Mouse (Mus musculus) urinary bladder, adult 18-20 months (tissue): ENCODE measurements at regions not wholly inside any gene's neighbourhood (a gene's known extent, or its start where the extent isn't known, plus 50 kb on each side); places are given as distances from the start of the nearest gene placed in this dataset.

Experiments
- DNase-seq, 2 experiments: peaks; one replicate each; pipeline ENCODE4 v3.0.0; 2022; ENCODE audit warnings: low spot score in 2 of 2, mixed read lengths in 2 of 2

DNA sequence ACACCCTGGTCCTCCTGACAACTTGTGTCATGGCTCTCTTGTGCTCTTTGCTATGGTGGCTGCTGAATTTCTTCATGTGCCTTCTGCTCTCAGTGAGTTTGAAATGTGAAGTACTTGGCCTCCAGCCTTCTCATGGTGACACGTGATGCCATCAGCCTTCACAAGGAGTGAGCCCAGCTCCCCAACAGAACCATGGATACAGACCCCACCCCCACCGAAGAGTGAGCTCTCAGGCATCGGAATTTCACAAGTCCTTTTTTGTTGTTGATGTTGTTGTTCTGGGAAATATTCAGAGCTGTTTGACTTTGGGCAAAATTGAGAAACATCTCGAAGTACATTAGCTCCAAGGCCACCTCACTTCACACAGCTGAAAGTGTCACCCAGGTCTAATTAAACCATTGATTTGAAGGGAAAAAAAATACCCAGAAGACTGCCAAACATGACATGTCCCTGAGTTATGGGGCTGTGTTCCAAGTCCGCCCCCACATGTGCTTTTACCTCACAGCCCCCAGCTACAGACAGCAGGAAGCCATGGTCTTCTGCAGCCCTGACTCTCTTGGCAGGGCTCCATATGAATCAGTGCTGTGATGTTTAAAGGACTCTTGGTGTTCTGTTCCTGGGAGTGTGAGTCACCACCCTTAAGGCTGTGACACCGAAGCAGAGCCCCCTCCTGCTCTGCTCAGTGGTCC is 205.2 kb upstream of the A230072I06Rik start:
- DNase-seq: no peak

- DNase-seq: no peak
Observed at GRCm38 (mm10) chr8:12075943-12076342, 202.7 kb upstream of the A230072I06Rik start.

DNA sequence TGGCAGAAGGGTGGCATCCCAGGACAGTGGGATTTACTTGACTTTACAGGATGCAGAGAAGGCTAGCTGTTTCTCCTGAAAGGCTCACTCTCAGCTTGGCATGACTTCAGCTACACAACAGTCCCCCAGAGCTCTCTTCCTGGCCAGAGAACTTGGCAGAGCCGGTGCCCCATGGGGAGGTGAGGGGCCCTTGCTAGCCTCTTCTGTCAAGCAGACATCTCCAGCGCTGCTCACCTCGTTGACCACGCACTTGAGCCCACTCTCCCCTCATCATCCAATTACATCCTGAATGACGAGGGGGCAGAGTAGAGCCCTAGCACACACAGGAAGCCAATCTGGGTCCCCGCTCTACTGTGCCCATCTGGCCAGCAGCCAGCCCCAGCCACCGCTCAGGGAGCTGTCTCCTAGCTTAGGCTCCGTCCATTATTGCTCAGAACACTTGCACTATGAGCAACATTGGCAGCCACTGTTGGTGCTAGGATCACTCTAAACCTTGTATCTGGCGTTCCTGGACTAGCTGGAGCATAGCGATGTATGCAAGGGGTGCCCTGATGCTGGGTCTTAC is 201.7 kb upstream of the A230072I06Rik start:
- no peak for DNase-seq

DNA sequence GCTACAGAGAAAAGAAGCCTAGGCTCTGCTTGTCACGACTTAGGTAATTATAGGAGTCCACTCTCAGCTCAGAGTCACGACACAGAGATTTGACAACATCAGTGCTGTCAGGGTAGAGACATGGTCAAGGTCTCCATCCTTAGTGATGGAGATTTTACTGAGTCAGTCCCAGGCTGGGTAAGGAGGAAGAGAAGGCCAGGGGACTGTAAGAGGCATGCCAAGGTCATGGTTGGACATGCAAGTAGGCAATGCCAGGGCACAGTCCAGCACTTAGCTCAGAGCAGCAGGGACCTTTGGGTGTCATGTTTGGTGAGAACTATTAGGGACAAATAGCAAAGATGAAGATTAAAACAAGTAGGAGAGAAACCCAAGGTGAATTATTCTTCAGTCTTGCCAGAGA is 200.7 kb upstream of the A230072I06Rik start:
- no peak for DNase-seq

DNA sequence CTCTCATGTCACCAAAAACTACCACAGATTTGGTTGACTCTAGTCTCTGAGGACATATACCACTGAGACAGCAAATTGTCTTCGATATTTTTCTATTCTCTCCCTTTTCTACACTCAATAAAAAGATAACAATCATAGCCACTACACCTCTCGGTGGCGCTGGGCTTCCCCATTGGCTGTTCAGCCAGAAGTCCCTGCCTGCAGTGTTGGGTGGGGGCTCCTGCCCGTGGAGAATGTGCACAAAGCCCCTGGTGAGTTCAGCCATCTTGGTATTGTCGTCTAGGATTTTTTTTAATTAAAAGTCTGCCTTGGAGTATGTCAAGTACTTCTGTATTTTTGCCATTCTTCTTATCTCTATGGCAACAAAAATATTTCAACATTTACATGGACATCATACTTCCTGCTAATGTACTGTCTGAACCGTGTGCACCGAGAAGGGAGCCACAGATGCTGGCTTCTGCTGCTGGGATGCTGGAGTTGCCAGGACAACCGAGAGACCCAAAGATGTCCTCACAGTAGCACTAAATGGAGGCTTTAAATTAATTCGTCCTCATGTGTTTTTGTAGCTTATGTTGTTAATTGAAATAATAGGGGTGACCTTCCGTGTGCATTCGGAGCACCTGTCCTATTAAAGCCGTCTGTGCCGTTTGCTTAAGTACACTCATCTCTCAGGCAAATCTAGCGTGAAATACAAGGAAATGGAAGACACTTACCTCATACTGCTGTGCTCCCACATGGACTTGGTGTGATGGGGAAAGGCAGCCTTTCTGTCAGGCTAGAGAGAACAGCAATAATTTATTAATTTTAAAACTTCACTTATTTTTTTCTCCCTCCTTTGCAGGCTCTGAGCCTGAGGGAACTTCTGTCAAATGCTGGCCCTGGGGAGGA is 199.7 kb upstream of the A230072I06Rik start:
- DNase-seq: no peak

GRCm38 (mm10) chr8:12081536-12081935 is 197.1 kb upstream of the A230072I06Rik start:
- no peak for DNase-seq

GRCm38 (mm10) chr8:12087192-12087800 is 191.3 kb upstream of the A230072I06Rik start:
- no peak for DNase-seq

GRCm38 (mm10) chr8:12100145-12100544 is 178.5 kb upstream of the A230072I06Rik start:
- DNase-seq: peak; percentile 2 to 5

DNA sequence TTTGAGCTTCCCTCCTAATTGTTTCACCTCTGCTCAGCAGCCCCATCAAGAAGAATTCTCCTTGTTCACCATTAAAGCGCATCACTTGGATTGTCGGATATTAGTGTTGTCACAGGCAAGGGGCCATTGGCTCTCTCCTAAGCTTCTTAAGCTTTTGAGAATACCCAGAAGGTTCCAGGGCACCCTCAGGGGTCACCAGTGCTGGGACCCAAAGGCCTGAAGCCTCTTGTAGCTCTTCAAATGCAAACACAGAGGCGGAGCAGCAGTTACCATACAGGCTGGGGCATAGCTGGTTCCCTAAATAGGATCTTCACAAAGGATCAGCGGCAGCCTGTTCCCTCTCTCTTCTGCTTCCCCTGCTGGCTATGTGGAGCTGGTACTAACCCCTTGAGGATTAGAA is 175.3 kb upstream of the A230072I06Rik start:
- no peak for DNase-seq

DNA sequence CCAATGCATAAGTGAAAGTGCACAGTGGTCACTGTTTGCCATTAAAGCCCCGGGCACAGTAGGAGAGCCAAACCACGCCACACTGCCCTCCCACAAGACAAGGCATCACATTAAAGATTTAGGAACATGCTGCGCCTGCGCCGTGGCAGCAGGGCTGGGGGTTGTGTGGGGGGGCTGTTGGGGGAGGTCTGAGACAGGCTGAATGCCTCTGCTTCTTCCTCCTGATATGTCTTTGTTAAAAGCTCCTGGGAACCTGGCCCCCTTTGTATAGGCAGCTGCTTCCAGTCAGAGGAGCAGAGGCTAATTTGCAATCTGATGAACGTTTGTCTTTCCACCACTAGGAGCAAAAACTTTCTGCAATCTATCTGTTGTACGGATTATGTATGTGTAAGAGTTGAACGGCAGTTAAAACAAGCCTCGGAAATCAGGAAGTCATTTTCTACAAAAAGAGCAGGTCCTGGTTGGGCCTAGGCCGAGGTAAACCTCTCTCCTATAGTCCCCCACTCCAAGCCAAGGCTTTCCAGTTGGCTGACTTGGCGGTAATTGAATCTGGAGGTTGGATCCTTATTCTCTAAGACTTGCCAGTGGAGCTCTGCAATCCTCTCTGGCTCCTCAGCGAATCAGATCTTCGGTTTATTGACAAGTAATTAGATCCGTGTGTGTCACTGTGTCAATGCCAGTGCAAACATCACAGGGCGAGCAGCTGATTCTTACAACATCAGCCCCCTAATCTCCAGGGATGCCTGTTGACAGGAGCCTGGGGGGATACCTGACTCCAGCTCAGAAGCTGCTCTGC is 173.3 kb upstream of the A230072I06Rik start:
- no peak for DNase-seq

GRCm38 (mm10) chr8:12108578-12108977 is 170.0 kb upstream of the A230072I06Rik start:
- no peak for DNase-seq

DNA sequence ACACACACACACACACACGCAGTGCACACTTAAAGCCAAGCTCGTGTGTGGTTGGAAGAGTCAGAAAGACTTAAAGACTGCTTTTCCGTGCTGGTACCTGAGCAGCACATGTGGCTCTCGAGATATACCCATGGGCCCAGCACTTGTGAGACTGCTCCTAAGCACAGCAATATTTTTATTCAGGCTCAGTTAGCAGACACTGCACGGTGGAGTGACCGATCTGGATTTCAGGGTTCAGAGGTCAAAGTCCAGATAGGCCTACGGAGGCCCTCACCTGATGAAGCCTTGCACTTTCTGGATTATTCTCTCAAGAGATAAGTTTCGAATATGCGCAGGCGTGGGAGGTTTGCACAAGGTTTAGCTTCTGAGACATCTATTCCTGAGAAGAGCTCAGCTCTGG is 167.0 kb upstream of the A230072I06Rik start:
- no peak for DNase-seq

- DNase-seq: no peak
Observed at GRCm38 (mm10) chr8:12113023-12113422, 165.6 kb upstream of the A230072I06Rik start.

DNA sequence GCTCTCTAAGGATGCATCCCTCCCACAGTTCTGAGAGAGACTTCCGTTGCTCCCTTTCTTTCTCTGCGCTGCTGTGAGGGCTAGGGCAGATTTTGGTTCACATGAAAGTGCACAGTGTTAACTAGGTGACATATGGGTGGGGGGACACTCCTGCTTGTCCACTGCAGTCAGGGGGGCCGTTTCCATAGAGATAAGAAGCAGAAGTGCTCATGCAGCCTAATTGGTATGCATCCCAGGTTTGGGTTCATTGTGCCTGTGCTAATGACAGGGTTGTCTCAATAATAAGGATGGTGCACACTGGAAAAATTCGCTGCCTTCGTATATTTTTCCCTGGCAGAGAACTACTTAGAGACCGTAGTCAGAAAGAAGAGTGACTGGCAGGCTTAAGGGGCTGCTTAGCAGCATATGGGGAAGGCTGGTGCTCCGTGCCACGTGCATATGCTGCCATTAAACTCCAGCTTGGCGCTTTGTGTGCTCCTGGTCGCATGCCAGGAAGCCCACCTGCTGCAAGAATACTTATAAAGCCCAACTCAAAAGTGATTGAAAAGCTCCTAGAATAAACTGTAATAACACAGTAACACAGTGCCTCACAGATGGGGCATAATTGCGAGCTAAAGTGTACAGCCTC is 152.1 kb upstream of the A230072I06Rik start:
- no peak for DNase-seq

DNA sequence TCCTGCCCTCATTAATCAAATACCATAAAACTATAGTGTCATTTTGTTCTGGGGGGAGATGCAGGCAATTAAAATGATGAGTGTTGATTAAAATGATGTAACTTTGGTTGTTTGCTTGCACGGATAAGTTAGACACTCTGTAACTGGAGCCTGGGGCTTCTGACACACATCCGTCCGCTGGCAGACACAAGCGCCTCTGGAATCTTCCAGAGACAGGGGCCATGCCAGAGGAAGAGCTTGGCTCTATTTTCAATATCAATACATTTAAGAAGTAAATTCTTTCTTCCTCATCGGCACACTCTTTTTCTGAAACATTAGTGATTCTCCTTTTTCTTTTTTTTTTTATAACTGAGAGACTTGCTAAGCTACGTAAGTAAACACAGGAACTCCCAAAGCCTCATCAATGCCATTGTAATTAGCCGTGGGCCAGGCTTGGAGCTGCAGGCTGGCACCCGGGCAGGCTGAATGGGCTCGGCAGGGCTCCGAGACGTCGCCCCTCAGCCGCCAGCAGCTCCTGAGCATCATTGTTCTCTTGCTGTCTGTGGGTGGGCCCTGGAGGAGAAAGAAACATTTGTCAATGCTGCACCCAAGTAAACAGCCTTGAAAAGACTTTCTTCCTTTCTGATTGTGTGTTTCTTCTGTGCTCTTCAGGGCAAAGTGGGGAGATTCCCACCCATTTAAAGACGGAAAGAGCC is 151.4 kb upstream of the A230072I06Rik start:
- no peak for DNase-seq

DNA sequence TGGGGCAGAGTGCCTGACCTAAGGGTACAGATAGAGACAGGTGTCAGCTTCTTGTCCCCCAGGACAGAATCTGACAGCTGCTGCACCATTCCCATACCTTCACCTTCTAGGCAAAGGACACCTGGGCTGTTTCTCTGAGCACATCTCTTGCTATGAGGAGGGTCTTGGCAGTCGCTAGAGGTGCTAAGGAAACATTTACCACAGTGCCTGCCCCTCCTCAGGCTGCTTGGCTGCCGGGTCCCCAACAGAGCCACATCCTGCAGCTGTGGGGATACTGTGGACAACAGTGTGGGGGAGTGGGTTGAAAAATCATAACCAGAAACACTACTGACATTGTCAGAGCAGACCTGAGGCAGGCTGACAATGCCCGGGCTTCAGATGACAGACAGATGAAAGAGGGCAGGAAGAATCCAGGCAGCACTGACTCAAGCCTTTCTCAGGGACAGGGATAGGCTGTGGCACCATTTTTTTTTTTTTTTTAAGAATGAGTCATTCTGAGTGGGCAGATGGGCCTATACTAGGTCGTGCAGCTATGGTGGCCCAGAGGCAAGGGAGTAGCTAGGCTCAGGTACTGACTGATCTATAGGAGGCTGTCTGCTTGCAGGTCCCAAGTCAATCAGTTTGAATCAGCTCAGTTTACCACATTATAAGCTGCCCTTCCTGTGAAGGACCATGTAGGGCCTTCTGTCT is 150.7 kb upstream of the A230072I06Rik start:
- no peak for DNase-seq

- no peak for DNase-seq
Observed at GRCm38 (mm10) chr8:12130591-12130990, 148.0 kb upstream of the A230072I06Rik start.

- no peak for DNase-seq
Observed at GRCm38 (mm10) chr8:12134200-12134599, 144.4 kb upstream of the A230072I06Rik start.

DNA sequence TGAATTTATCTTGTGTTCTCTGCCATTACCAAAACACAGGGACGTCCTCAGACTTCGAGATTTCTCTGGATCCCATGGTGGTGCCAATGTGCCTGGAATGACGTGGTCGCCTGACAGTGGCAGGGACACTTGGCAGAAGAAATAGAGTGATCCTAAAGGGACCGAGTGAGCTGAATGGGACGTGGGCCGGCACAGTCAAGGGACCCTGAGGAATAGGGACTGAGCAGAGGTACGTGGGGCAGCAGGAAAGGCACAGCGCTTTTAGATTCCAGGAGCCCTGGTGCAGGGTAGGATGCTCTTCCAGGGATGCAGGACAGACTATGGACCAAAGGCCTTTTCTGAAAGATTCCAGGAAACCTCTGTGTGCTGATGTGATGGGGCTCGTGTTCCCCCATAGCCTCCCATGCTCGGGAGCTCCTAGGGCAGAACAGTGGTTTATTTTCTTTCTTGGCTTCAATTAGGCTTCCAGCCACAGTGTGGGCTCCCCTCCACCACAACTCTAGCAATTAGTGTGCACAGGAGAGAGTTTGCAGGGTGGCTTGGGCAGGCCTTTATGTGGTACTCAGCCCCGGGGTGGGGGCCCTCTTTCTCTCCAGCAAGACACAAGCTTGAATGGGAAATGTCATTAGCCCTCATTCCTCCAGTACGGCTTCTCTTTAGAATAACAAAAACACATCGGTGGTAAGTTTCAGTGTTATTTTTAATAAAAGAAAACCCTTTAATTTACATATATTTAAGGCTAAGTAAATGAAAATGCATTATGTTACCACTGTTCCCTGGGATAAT is 143.0 kb upstream of the A230072I06Rik start:
- DNase-seq: no peak
